Mouse (Mus musculus) common myeloid progenitor, adult 5-6 weeks (primary cell): ENCODE results near the gene Bmp4. TPM values are rescaled to one million over a fixed set of nuclear protein-coding genes. Genes with fewer than 3 reads are reported as not detected.
A peak's percentile ranks its signal among the peaks of the same experiment; 100 is the strongest.

Experiments
- ATAC-seq: replicated peaks from 2 replicates; pipeline ENCODE4 v1.8.0; 2016; ENCODE audit warnings: low read depth, mild to moderate bottlenecking, moderate TSS enrichment, inconsistent platforms; ENCODE audit not compliant: poor library complexity, severe bottlenecking
- total RNA-seq: library from RNA; stranded (forward); fragments of 200-1000, 187-1606 nt; gene quantifications from 2 replicates; pipeline ENCODE4 v1.2.3, GENCODE M21; 2017

Gene Bmp4
- total RNA-seq, 1 experiment from 2014 or later, result not detected

DNA sequence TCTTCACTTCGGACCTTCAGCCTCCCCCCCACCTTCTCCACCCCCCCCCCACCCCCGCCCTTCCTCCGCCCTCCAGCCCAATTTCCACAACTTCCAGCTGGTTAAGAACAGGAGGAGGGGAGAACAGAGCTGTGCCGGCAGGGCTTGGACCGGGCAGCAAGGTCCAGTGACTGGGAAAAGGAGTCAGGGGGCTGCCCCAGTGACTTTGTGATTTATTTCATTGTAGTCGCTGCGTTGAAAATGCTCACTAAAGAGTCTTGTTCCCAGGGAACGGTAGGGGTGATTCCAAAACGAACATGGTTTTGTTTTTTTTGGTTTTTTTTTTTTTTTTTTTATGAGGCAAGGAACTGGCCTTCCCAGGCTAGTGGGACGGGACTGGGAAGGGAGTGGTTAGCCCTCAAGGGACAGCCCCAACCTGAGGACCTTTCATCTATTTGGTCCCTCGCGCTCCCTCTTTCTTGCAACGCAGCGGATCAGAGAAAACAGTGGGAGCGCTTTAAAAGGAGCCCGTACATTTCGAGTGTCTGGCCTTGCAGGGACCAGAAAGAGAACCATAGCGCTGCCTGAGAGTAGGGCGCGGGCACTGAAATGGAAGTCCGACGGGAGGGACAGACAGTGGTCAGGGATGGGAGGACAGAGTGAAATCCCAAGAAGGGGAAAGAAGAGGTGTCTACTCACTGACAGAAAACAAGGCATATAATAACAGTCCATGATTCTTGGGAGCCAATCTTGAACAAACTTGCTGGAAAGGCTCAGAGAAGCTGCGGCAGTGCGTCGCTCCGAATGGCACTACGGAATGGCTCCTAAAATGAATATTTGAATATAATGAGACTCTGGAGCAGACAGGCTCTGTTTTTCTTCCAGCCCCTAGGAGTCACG, 3.8 kb downstream of the Bmp4 start:
- no peak for ATAC-seq

DNA sequence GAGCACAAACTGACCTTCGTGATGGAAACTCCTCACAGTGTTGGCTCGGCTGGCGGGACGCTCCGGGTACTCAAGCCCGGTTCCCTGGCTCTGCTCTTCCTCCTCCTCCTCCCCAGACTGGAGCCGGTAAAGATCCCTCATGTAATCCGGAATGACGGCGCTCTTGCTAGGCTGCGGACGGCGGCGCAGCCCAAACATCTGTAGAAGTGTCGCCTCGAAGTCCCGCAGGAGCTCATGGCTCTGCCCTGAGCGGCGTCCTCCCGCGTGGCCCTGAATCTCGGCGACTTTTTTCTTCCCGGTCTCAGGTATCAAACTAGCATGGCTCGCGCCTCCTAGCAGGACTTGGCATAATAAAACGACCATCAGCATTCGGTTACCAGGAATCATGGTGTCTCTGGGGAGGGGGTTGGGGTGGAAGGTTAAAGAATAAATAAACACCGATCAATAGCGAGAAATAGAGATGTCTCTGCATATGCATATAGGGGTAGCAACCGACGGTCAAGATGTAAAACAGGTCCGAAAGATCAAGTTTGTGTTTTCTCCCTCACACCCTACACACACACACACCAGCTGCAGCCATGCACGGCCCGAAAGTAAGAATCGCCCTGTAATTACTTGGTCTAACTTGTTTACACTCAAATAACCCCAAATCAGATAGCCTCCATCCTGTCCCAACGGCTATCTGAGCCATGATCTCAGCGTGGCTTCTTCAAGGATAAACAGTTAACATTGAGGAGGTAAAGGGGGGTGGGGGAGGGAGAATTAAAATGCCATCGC, 4.6 kb downstream of the Bmp4 start:
- no peak for ATAC-seq

DNA sequence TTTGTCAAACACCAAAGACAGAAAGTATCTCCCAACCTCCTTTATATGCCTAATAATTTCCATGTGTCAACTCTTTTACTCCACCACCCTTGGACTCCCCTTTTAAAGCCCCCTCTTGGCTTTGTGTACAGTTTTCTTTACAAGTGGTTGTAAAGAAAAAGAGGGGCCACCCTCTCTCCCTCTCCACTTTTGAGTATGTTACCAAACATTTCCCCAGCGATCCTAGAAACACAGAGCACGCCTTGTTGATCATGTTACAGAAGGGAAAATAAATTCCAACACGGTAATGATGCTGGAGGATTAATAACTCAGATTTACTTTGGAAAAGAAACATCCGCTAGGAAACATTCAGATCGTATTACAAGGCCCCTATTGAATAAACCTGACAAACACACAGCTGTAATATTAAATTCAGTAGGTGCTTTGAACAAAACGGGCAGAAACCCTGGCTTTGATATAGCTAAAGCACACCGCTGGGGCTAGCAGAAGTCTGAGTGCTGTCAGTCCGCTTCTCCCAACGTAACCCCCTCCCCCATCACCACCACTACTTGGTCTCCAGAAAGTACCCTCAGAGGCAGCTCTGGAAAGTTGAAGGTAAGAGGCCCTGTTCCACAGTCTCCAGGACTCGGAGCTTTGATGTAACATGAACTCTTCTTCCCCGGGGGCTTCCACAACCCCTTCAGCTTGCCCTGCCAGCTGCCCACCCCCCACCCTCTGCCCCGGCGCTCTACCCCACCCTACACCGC, 5.3 kb downstream of the Bmp4 start:
- ATAC-seq, result no peak

- ATAC-seq, result no peak
Measured at GRCm38 (mm10) chr14:46381457-46381856, 9.0 kb downstream of the Bmp4 start.

GRCm38 (mm10) chr14:46380286-46380721, 10.2 kb downstream of the Bmp4 start:
- 0 out of 2 replicates have a peak, but pooled peaks have one; percentile 29 for ATAC-seq

GRCm38 (mm10) chr14:46379285-46379684, 11.2 kb downstream of the Bmp4 start, which contains the start of gene Gm15217:
Gm15217 (plus strand) TSS chr14:46379414.
- no peak for ATAC-seq

GRCm38 (mm10) chr14:46375796-46376195, 14.7 kb downstream of the Bmp4 start:
- ATAC-seq, result 0 out of 2 replicates have a peak, but pooled peaks have one; percentile 32

DNA sequence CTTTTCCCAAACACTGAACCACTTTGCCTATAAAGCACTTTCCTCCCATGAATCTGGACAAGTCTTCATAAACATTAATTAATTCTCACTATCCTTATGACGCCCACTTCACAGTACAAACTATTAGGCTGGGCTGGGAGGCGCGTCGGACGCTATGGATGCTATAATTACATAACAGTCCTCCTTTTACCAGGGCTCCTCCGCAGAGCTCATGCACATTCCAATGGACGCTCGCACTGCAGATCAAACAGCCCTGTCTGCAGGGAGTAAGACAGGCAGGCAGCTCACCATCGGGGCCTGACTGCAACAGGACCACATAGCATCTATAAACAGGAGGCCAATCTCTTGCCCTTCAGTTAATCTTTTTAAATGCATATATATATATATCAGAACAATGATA, 18.0 kb downstream of the Bmp4 start:
- ATAC-seq, result no peak

- ATAC-seq, result no peak
Measured at GRCm38 (mm10) chr14:46363209-46363608, 27.3 kb downstream of the Bmp4 start.

GRCm38 (mm10) chr14:46357696-46358095, 32.8 kb downstream of the Bmp4 start:
- no peak for ATAC-seq

DNA sequence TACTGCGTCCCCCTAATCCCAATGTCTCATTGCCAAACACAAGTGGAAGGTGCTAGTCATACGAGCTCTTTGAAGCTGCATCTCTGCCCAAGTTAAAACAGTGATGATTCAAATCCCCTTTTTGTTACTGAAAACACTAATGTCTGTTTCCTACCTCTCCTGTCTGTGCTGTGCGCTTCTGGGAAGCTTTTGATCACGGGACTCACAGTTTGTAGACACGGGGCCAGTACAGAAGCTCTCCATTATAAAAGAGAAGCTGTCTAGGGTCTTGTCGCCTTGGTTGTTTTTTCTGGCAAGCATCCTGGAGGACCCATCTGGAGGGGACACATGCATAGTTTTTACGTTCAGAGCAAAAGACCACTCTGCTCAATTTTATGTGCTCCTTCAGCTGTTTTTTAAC, 33.2 kb downstream of the Bmp4 start:
- no peak for ATAC-seq

DNA sequence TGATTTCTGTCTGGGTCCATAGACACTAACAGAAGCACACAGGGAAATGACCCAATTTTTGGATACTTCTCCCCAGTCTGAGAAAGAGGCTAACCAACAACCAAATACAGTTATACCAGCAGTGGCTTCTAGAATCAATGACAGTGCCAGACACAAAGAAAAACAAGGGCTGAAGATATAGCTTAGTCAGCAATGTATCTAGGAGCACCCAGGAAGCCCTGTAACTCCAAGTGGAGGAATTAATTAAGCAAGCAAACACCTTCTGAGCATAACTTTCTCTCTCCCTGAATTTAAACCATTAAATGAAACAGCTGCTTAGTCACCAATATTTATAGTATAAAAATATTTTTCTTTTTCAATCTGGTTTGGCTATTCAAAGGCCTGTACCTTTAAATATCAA, 45.7 kb downstream of the Bmp4 start:
- ATAC-seq, result no peak

GRCm38 (mm10) chr14:46338801-46339200, 51.7 kb downstream of the Bmp4 start:
- ATAC-seq, result no peak

Other genes starting within 250 kb of the Bmp4 start
- not detected in 2 replicates for gene Gm15217, start 11.3 kb downstream of the Bmp4 start, total RNA-seq